Mouse (Mus musculus) olfactory bulb, adult 2 months (tissue): ENCODE measurements around the gene Nkd1.

Source experiments
- CTCF ChIP-seq: fragments of 200-500 bp; IDR thresholded peaks from 2 replicates; pipeline ENCODE4 v1.5.1; 2012; ENCODE audit warnings: low read depth, mild to moderate bottlenecking, low read length, moderate library complexity; ENCODE audit not compliant: insufficient read depth
- POLR2A ChIP-seq: fragments of 200-500 bp; IDR thresholded peaks from 2 replicates; pipeline ENCODE4 v1.6.1; 2012; ENCODE audit warnings: mild to moderate bottlenecking, low read depth, low read length, moderate library complexity; ENCODE audit not compliant: insufficient read depth

- TF ChIP-seq POLR2A = no peak
- no peak for TF ChIP-seq CTCF
Observed at GRCm38 (mm10) chr8:88529798-88530197, 8.6 kb downstream of the Nkd1 start.
